27 mouse cellular contexts compared by ENCODE assay signal in genomic region chr9:53435830-53436570, GRCm38 (mm10). TPM values are rescaled to one million over a fixed set of nuclear protein-coding genes. Genes with fewer than 3 reads are reported as not detected.
DNase-seq lines count a peak whose midpoint lies in the region; ATAC-seq and TF ChIP-seq lines count a peak whose summit lies in the region.
"Had no signal": no experiment of that assay in that cellular context is flagged by ENCODE, and none has a peak within 500 bp of the region (broad histone marks: within the 10 kb centered on the region; RNA-seq: fewer than 3 reads in every experiment).

No protein-coding gene starts in this region.

- intact Hi-C loops in heart, postnatal 14 days (cut with DNase I) = no loop called here

- no peak for TF ChIP-seq POLR2A in MEL (IDR thresholded peaks at IDR 0.05; ENCODE audit: control insufficient read depth in 1 of 2, insufficient read depth in 1 of 2, low read depth in 1 of 2, low read length in 2 of 2, poor library complexity in 1 of 2)

- TF ChIP-seq EP300 in MEL (IDR thresholded peaks at IDR 0.05; ENCODE audit: low read depth in 1 of 2, low read length in 2 of 2) = no peak

- DNase-seq in heart, adult 11 months = peak; percentile 41
- DNase-seq in heart, postnatal 14 days = no peak
- no peak for DNase-seq in MEL (ENCODE audit: low read depth, low spot score)
- DNase-seq in naive thymus-derived CD4-positive, alpha-beta T cell, adult 2 months (ENCODE audit: low read depth) = peak; percentile 24
- no peak for DNase-seq in spleen, postnatal 10 days (ENCODE audit: low spot score in 2 of 2)
- no peak for DNase-seq in urinary bladder, postnatal 10 days (ENCODE audit: low spot score)
- DNase-seq in lung, adult 18-20 months = no peak
- DNase-seq: adrenal gland, adult 2 months; adrenal gland, postnatal 14 days; B cell, adult 2 months; cerebellum, adult 11 months; cerebellum, adult 2 months; cerebellum, postnatal 10 days; cerebellum, postnatal 36 days; gastrocnemius, postnatal 25 days; heart, postnatal 36 days had no signal

- H3K36me3 ChIP-seq in MEL (ENCODE audit: control insufficient read depth in 1 of 2, insufficient read depth in 2 of 2, low read length in 2 of 2) = peaks cover 0 to 3% of the 10 kb centered on the region in 2 experiments; a peak in 1 of 4 replicates

- H3K27me3 ChIP-seq in MEL (ENCODE audit: control insufficient read depth in 1 of 2, insufficient read depth in 2 of 2, low read length in 2 of 2) = no peaks in the 10 kb centered on the region
- H3K27me3 ChIP-seq: embryonic facial prominence, embryonic 13.5 days; forebrain, embryonic 12.5 days; forebrain, embryonic 15.5 days; hindbrain, embryonic 13.5 days; intestine, embryonic 15.5 days had no signal

- no peak overlapping the region for H3K4me3 ChIP-seq in MEL (ENCODE audit: control insufficient read depth in 1 of 2, insufficient read depth in 1 of 2, low read depth in 2 of 2, low read length in 2 of 2)
- H3K4me3 ChIP-seq: embryonic facial prominence, embryonic 10.5 days; embryonic facial prominence, embryonic 13.5 days; erythroblast, embryonic 14.5 days; forebrain, embryonic 12.5 days; forebrain, embryonic 15.5 days; hindbrain, embryonic 10.5 days; hindbrain, embryonic 13.5 days; intestine, embryonic 15.5 days had no signal

- no peak for TF ChIP-seq RAD21 in MEL (IDR thresholded peaks at IDR 0.05; ENCODE audit: low read depth, low read length)

- no peak for TF ChIP-seq CTCF in MEL (IDR thresholded peaks at IDR 0.05 in 2 of 3, conservative IDR thresholded peaks at IDR 0.05 in 1 of 3; ENCODE audit: control insufficient read depth in 1 of 3, insufficient read depth in 1 of 3, low read depth in 2 of 3, low read length in 3 of 3, poor library complexity in 1 of 3, severe bottlenecking in 1 of 3)

- H3K4me1 ChIP-seq in MEL (ENCODE audit: control insufficient read depth in 1 of 2, insufficient read depth in 2 of 2, low read length in 2 of 2) = no peaks in the 10 kb centered on the region
- H3K4me1 ChIP-seq: embryonic facial prominence, embryonic 10.5 days; embryonic facial prominence, embryonic 13.5 days; forebrain, embryonic 12.5 days; forebrain, embryonic 15.5 days; hindbrain, embryonic 10.5 days; hindbrain, embryonic 13.5 days; intestine, embryonic 15.5 days had no signal

- no peak overlapping the region for H3K9ac ChIP-seq in MEL (ENCODE audit: control insufficient read depth, low read depth, low read length, poor library complexity, severe bottlenecking)
- H3K9ac ChIP-seq: embryonic facial prominence, embryonic 13.5 days; forebrain, embryonic 12.5 days; forebrain, embryonic 15.5 days; hindbrain, embryonic 13.5 days; intestine, embryonic 15.5 days had no signal

- peak; percentile 73 for ATAC-seq in granulocyte monocyte progenitor cell, adult 5-6 weeks (replicated peaks; ENCODE audit: poor library complexity, severe bottlenecking)
- ATAC-seq: forebrain, embryonic 15.5 days; hindbrain, embryonic 16.5 days; intestine, embryonic 15.5 days had no signal

- no peaks in the 10 kb centered on the region for H3K79me2 ChIP-seq in MEL (ENCODE audit: control insufficient read depth, insufficient read depth, low read length, poor library complexity)

- no peaks in the 10 kb centered on the region for H3K9me3 ChIP-seq in MEL (replicated peaks; ENCODE audit: insufficient read depth, low read length)
- H3K9me3 ChIP-seq: embryonic facial prominence, embryonic 10.5 days; embryonic facial prominence, embryonic 13.5 days; forebrain, embryonic 12.5 days; forebrain, embryonic 15.5 days; hindbrain, embryonic 10.5 days; hindbrain, embryonic 13.5 days; intestine, embryonic 15.5 days had no signal

- H3K27ac ChIP-seq in MEL (ENCODE audit: control insufficient read depth, low read depth, low read length) = peak overlapping the region; percentile 21; the same call in 1 of the 2 replicates
- H3K27ac ChIP-seq: embryonic facial prominence, embryonic 10.5 days; embryonic facial prominence, embryonic 13.5 days; forebrain, embryonic 12.5 days; forebrain, embryonic 15.5 days; hindbrain, embryonic 10.5 days; hindbrain, embryonic 13.5 days; intestine, embryonic 15.5 days had no signal

TF ChIP-seq in MEL, 35 proteins besides CTCF, POLR2A, EP300 and RAD21:
- no peak for TF ChIP-seq POLR2AphosphoS2 (IDR thresholded peaks at IDR 0.05; ENCODE audit: low read length)
- TF ChIP-seq HCFC1 (IDR thresholded peaks at IDR 0.05; ENCODE audit: low read depth, low read length) = no peak
- no peak for TF ChIP-seq BHLHE40 (IDR thresholded peaks at IDR 0.05; ENCODE audit: borderline replicate concordance, low read depth, low read length)
- no peak for TF ChIP-seq NELFE (IDR thresholded peaks at IDR 0.05; ENCODE audit: low read depth, low read length)
- TF ChIP-seq MYB (IDR thresholded peaks at IDR 0.05; ENCODE audit: low read depth, low read length) = no peak
- TF ChIP-seq MXI1 (IDR thresholded peaks at IDR 0.05; ENCODE audit: low read depth, low read length) = no peak
- TF ChIP-seq ELF1 (IDR thresholded peaks at IDR 0.05; ENCODE audit: low read depth, low read length) = no peak
- TF ChIP-seq MEF2A (IDR thresholded peaks at IDR 0.05; ENCODE audit: extremely low read depth, insufficient replicate concordance, low read depth, low read length, poor library complexity, severe bottlenecking) = no peak
TF ChIP-seq in MEL: peak in this region for 0.

RNA-seq across cellular contexts. Expression of gene 4930550C14Rik, which starts 33.9 kb away (rescaled TPM):
- under 1 TPM; 0.36 to 0.41 TPM for total RNA-seq in heart, postnatal 14 days (2021)
- total RNA-seq in MEL (2012; rRNA removed) = 0.08 TPM in 1 of 2 replicates, not detected in the other
- under 1 TPM in 1 of 2 experiments, not detected in 1; 0.08 TPM for polyA plus RNA-seq in MEL (2012; ENCODE audit: insufficient read depth in 1 of 2, insufficient read length in 2 of 2, low read depth in 1 of 2, low replicate concordance in 2 of 2, missing spikeins in 1 of 2)
- total RNA-seq in granulocyte monocyte progenitor cell, adult 5-6 weeks (2014; fragmentation: Nextera tagmentation) = not detected in 2 replicates
- total RNA-seq in granulocyte monocyte progenitor cell, adult 5-6 weeks (2017) = 0.22 TPM in 1 of 2 replicates, not detected in the other
- total RNA-seq: gastrocnemius, adult 8-10 months; gastrocnemius, postnatal 25 days had no signal
- polyA plus RNA-seq: forebrain, embryonic 15.5 days had no signal

RNA-seq across cellular contexts. Expression of gene Kdelc2, which starts 52.2 kb away (rescaled TPM):
- total RNA-seq in heart, postnatal 14 days (2021) = 10 to 100 TPM; 10.9 to 12.3 TPM
- total RNA-seq in MEL (2012; rRNA removed) = 0.04 TPM in 1 of 2 replicates, not detected in the other
- under 1 TPM in 1 of 2 experiments, not detected in 1; 0.31 TPM for polyA plus RNA-seq in MEL (2012; ENCODE audit: insufficient read depth in 1 of 2, insufficient read length in 2 of 2, low read depth in 1 of 2, low replicate concordance in 2 of 2, missing spikeins in 1 of 2)
- 7.3 and 14.1 TPM in 2 replicates for total RNA-seq in granulocyte monocyte progenitor cell, adult 5-6 weeks (2014; fragmentation: Nextera tagmentation)
- 11.4 and 12.2 TPM in 2 replicates for total RNA-seq in granulocyte monocyte progenitor cell, adult 5-6 weeks (2017)
- polyA plus RNA-seq: erythroblast, embryonic 14.5 days had no signal

Comparison
In these comparisons a context has a peak if more than half of its experiments do, and no peak if none do; other contexts are left out.
1. DNase-seq: peak in heart, adult 11 months (single experiment) and naive thymus-derived CD4-positive, alpha-beta T cell, adult 2 months (single experiment); none in heart, postnatal 14 days (0 of 2), MEL (single experiment), spleen, postnatal 10 days (0 of 2), urinary bladder, postnatal 10 days (single experiment) and lung, adult 18-20 months (0 of 2).